Mouse (Mus musculus) MEL (cell line): ENCODE results near the gene Zdhhc14. TPM values are rescaled to one million over a fixed set of nuclear protein-coding genes. Genes with fewer than 3 reads are reported as not detected.

Experiments
- DNase-seq: peaks from one replicate; pipeline ENCODE4 v3.0.0; 2011; ENCODE audit warnings: low read depth, low spot score
- H3K27ac ChIP-seq: 2 replicates; pipeline ENCODE4 v1.5.1; 2012; ENCODE audit warnings: low read depth, mild to moderate bottlenecking, control low read depth, low read length, moderate library complexity; ENCODE audit not compliant: control insufficient read depth
- H3K27me3 ChIP-seq, 2 experiments: fragments of 150-350 bp in 1 of 2; sonication (generic) in 1 of 2; 2 replicates each; pipeline ENCODE4 v1.6.1; 2012; ENCODE audit warnings: low read length in 2 of 2, mild to moderate bottlenecking in 2 of 2, improper control_type of control experiment in 1 of 2, moderate library complexity in 1 of 2; ENCODE audit not compliant: insufficient read depth in 2 of 2, control insufficient read depth in 1 of 2
- H3K36me3 ChIP-seq, 2 experiments: 2 replicates each; pipeline ENCODE4 v1.6.1; 2012 to 2014; ENCODE audit warnings: low read length in 2 of 2, improper control_type of control experiment in 1 of 2, inconsistent platforms in 1 of 2, mild to moderate bottlenecking in 1 of 2; ENCODE audit not compliant: insufficient read depth in 2 of 2, control insufficient read depth in 1 of 2
- H3K4me1 ChIP-seq, 2 experiments: fragments of 150-350 bp in 1 of 2; sonication (generic) in 1 of 2; 2 replicates each; pipeline ENCODE4 v1.6.1; 2012; ENCODE audit warnings: low read length in 2 of 2, improper control_type of control experiment in 1 of 2, mild to moderate bottlenecking in 1 of 2; ENCODE audit not compliant: insufficient read depth in 2 of 2, control insufficient read depth in 1 of 2
- H3K4me3 ChIP-seq, 2 experiments: fragments of 150-350 bp in 1 of 2; sonication (generic) in 1 of 2; 2 replicates each; pipeline ENCODE4 v1.5.1; 2012; ENCODE audit warnings: low read depth in 2 of 2, low read length in 2 of 2, mild to moderate bottlenecking in 2 of 2, moderate library complexity in 2 of 2, control low read depth in 1 of 2, improper control_type of control experiment in 1 of 2; ENCODE audit not compliant: control insufficient read depth in 1 of 2, insufficient read depth in 1 of 2
- H3K79me2 ChIP-seq: 2 replicates; pipeline ENCODE4 v1.6.1; 2012; ENCODE audit warnings: mild to moderate bottlenecking, low read length, moderate library complexity; ENCODE audit not compliant: control insufficient read depth, poor library complexity, insufficient read depth
- H3K9ac ChIP-seq: 2 replicates; pipeline ENCODE4 v1.6.1; 2012; ENCODE audit warnings: low read depth, mild to moderate bottlenecking, control low read depth, low read length, moderate library complexity; ENCODE audit not compliant: control insufficient read depth, poor library complexity, severe bottlenecking
- H3K9me3 ChIP-seq: fragments of 150-350 bp; sonication (generic); replicated peaks from 2 replicates; pipeline ENCODE4 v1.6.1; 2012; ENCODE audit warnings: mild to moderate bottlenecking, low read length, improper control_type of control experiment, moderate library complexity; ENCODE audit not compliant: insufficient read depth
- BHLHE40 ChIP-seq: IDR thresholded peaks from 2 replicates; pipeline ENCODE4 v1.6.1; 2012; ENCODE audit warnings: low read depth, mild to moderate bottlenecking, inconsistent platforms, low read length, improper control_type of control experiment, borderline replicate concordance
- CHD2 ChIP-seq: IDR thresholded peaks from 2 replicates; pipeline ENCODE4 v1.6.1; 2011; ENCODE audit warnings: low read length, improper control_type of control experiment
- CTCF ChIP-seq, 3 experiments: IDR thresholded peaks in 2 of 3; conservative IDR thresholded peaks in 1 of 3; 2 replicates each; pipeline ENCODE4 v1.5.1; 2011 to 2012; ENCODE audit warnings: low read length in 3 of 3, low read depth in 2 of 3, mild to moderate bottlenecking in 2 of 3, improper control_type of control experiment in 1 of 3, inconsistent platforms in 1 of 3, mixed read lengths in 1 of 3, moderate library complexity in 1 of 3; ENCODE audit not compliant: control insufficient read depth in 1 of 3, insufficient read depth in 1 of 3, poor library complexity in 1 of 3, severe bottlenecking in 1 of 3
- E2F4 ChIP-seq: IDR thresholded peaks from 2 replicates; pipeline ENCODE4 v1.6.1; 2011; ENCODE audit warnings: low read depth, low read length, improper control_type of control experiment, borderline replicate concordance
- EP300 ChIP-seq, 2 experiments: IDR thresholded peaks; 2 replicates each; pipeline ENCODE4 v1.6.1; 2011; ENCODE audit warnings: improper control_type of control experiment in 2 of 2, low read length in 2 of 2, low read depth in 1 of 2, mild to moderate bottlenecking in 1 of 2
- ETS1 ChIP-seq: IDR thresholded peaks from 2 replicates; pipeline ENCODE4 v1.6.1; 2012; ENCODE audit warnings: low read depth, mild to moderate bottlenecking, inconsistent platforms, low read length, improper control_type of control experiment, moderate library complexity
- GABPA ChIP-seq: IDR thresholded peaks from 2 replicates; pipeline ENCODE4 v1.6.1; 2012; ENCODE audit warnings: low read depth, mild to moderate bottlenecking, inconsistent platforms, low read length, improper control_type of control experiment, moderate library complexity
- GATA1 ChIP-seq: IDR thresholded peaks from 2 replicates; pipeline ENCODE4 v1.6.1; 2011; ENCODE audit warnings: low read depth, low read length, improper control_type of control experiment
- JUND ChIP-seq: IDR thresholded peaks from 2 replicates; pipeline ENCODE4 v1.6.1; 2011; ENCODE audit warnings: low read depth, mild to moderate bottlenecking, improper control_type of control experiment, low read length
- MAFK ChIP-seq: IDR thresholded peaks from 2 replicates; pipeline ENCODE4 v1.6.1; 2011; ENCODE audit warnings: low read depth, mild to moderate bottlenecking, low read length, improper control_type of control experiment, borderline replicate concordance
- MAZ ChIP-seq: IDR thresholded peaks from 2 replicates; pipeline ENCODE4 v1.6.1; 2012; ENCODE audit warnings: low read depth, mild to moderate bottlenecking, inconsistent platforms, low read length, improper control_type of control experiment
- MEF2A ChIP-seq: IDR thresholded peaks from 2 replicates; pipeline ENCODE4 v1.6.1; 2014; ENCODE audit warnings: low read depth, mild to moderate bottlenecking, inconsistent platforms, low read length, improper control_type of control experiment; ENCODE audit not compliant: poor library complexity, insufficient replicate concordance, severe bottlenecking; ENCODE audit errors: extremely low read depth
- MXI1 ChIP-seq: IDR thresholded peaks from 2 replicates; pipeline ENCODE4 v1.6.1; 2011; ENCODE audit warnings: mild to moderate bottlenecking, low read depth, low read length, improper control_type of control experiment
- MYB ChIP-seq: IDR thresholded peaks from 2 replicates; pipeline ENCODE4 v1.6.1; 2011; ENCODE audit warnings: mild to moderate bottlenecking, low read depth, low read length, improper control_type of control experiment
- MYC ChIP-seq: IDR thresholded peaks from 2 replicates; pipeline ENCODE4 v1.6.1; 2011; ENCODE audit warnings: low read depth, mild to moderate bottlenecking, low read length, improper control_type of control experiment, moderate library complexity
- NRF1 ChIP-seq: IDR thresholded peaks from 2 replicates; pipeline ENCODE4 v1.6.1; 2014; ENCODE audit warnings: low read depth, mild to moderate bottlenecking, inconsistent platforms, low read length, improper control_type of control experiment, moderate library complexity; ENCODE audit not compliant: poor library complexity, insufficient read depth, severe bottlenecking
- POLR2A ChIP-seq, 2 experiments: IDR thresholded peaks; 2 replicates each; pipeline ENCODE4 v1.6.1; 2011 to 2012; ENCODE audit warnings: low read length in 2 of 2, mild to moderate bottlenecking in 2 of 2, control low read depth in 1 of 2, improper control_type of control experiment in 1 of 2, low read depth in 1 of 2, moderate library complexity in 1 of 2; ENCODE audit not compliant: control insufficient read depth in 1 of 2, insufficient read depth in 1 of 2, poor library complexity in 1 of 2
- POLR2AphosphoS2 ChIP-seq: IDR thresholded peaks from 2 replicates; pipeline ENCODE4 v1.6.1; 2011; ENCODE audit warnings: low read length, improper control_type of control experiment
- POLR2AphosphoS5 ChIP-seq: IDR thresholded peaks from 2 replicates; pipeline ENCODE4 v1.6.1; 2012; ENCODE audit warnings: low read depth, borderline replicate concordance, mild to moderate bottlenecking, inconsistent platforms, low read length, moderate library complexity, mixed read lengths
- RCOR1 ChIP-seq: IDR thresholded peaks from 2 replicates; pipeline ENCODE4 v1.6.1; 2012; ENCODE audit warnings: low read depth, mild to moderate bottlenecking, inconsistent platforms, low read length, improper control_type of control experiment
- SIN3A ChIP-seq: IDR thresholded peaks from 2 replicates; pipeline ENCODE4 v1.6.1; 2012; ENCODE audit warnings: low read length, improper control_type of control experiment, inconsistent platforms
- TAL1 ChIP-seq: IDR thresholded peaks from 2 replicates; pipeline ENCODE4 v1.6.1; 2012; ENCODE audit warnings: mild to moderate bottlenecking, inconsistent platforms, low read length, moderate library complexity, mixed read lengths
- TBP ChIP-seq: IDR thresholded peaks from 2 replicates; pipeline ENCODE4 v1.8.0; 2011; ENCODE audit warnings: low read depth, low read length, improper control_type of control experiment
- TCF12 ChIP-seq: IDR thresholded peaks from 2 replicates; pipeline ENCODE4 v1.6.1; 2014; ENCODE audit warnings: low read depth, mild to moderate bottlenecking, inconsistent platforms, low read length, improper control_type of control experiment, moderate library complexity
- UBTF ChIP-seq: IDR thresholded peaks from 2 replicates; pipeline ENCODE4 v1.6.1; 2012; ENCODE audit warnings: low read depth, mild to moderate bottlenecking, inconsistent platforms, low read length, improper control_type of control experiment, moderate library complexity, borderline replicate concordance; ENCODE audit not compliant: insufficient read depth
- USF1 ChIP-seq: IDR thresholded peaks from 2 replicates; pipeline ENCODE4 v1.6.1; 2014; ENCODE audit warnings: low read depth, mild to moderate bottlenecking, inconsistent platforms, low read length, improper control_type of control experiment, moderate library complexity
- ZC3H11A ChIP-seq: IDR thresholded peaks from 2 replicates; pipeline ENCODE4 v1.6.1; 2012; ENCODE audit warnings: low read depth, mild to moderate bottlenecking, inconsistent platforms, low read length, improper control_type of control experiment
- ZKSCAN1 ChIP-seq: IDR thresholded peaks from 2 replicates; pipeline ENCODE4 v1.6.1; 2012; ENCODE audit warnings: low read depth, mild to moderate bottlenecking, inconsistent platforms, low read length, improper control_type of control experiment, moderate library complexity
- ZMIZ1 ChIP-seq: IDR thresholded peaks from 2 replicates; pipeline ENCODE4 v1.6.1; 2012; ENCODE audit warnings: low read depth, mild to moderate bottlenecking, inconsistent platforms, low read length, improper control_type of control experiment, moderate library complexity
- ZNF384 ChIP-seq: IDR thresholded peaks from 2 replicates; pipeline ENCODE4 v1.6.1; 2012; ENCODE audit warnings: low read depth, mild to moderate bottlenecking, inconsistent platforms, low read length, improper control_type of control experiment
- polyA plus RNA-seq, 2 experiments: library from polyadenylated mRNA; stranded (reverse) in 1 of 2; unstranded in 1 of 2; fragments of >175 nt in 1 of 2; fragments of >200 nt in 1 of 2; gene quantifications; 2 replicates each; pipeline versions ENCODE4 v1.2.1 to v1.2.4; 2012; ENCODE audit warnings: low replicate concordance in 2 of 2, low read depth in 1 of 2; ENCODE audit not compliant: insufficient read length in 2 of 2, insufficient read depth in 1 of 2, missing spikeins in 1 of 2
- total RNA-seq: library from RNA; depleted of rRNA; stranded (reverse); fragments of 300-350 nt; gene quantifications from 2 replicates; pipeline ENCODE4 v1.2.3, GENCODE M21; 2012

Gene Zdhhc14
- total and polyA plus RNA-seq, 3 experiments, result 3.4 to 4.9 TPM; not detected in 1

- Histone ChIP-seq H3K9ac (no peak overlapping the region), H3K27me3 (no peaks in the 10 kb centered on the region), H3K27ac (peak overlapping the region; percentile 13; the same call in 1 of the 2 replicates), H3K36me3 (no peaks in the 10 kb centered on the region; a peak in 1 of 4 replicates), H3K4me3 (no peak overlapping the region), H3K9me3 (no peaks in the 10 kb centered on the region), H3K79me2 (no peaks in the 10 kb centered on the region), H3K4me1 (peaks cover 3 to 7% of the 10 kb centered on the region in 2 experiments)
- TF ChIP-seq UBTF (no peak), MEF2A (no peak), MXI1 (no peak), JUND (no peak), E2F4 (no peak), RCOR1 (peak; percentile 49; the same call in 1 of the 2 replicates), ZMIZ1 (no peak), CTCF (IDR thresholded peaks at IDR 0.05 in 2 of 3, conservative IDR thresholded peaks at IDR 0.05 in 1 of 3; ENCODE audit: control insufficient read depth in 1 of 3, insufficient read depth in 1 of 3, low read depth in 2 of 3, low read length in 3 of 3, poor library complexity in 1 of 3, severe bottlenecking in 1 of 3) (no peak), POLR2A (IDR thresholded peaks at IDR 0.05; ENCODE audit: control insufficient read depth in 1 of 2, insufficient read depth in 1 of 2, low read depth in 1 of 2, low read length in 2 of 2, poor library complexity in 1 of 2) (no peak), EP300 (IDR thresholded peaks at IDR 0.05; ENCODE audit: low read depth in 1 of 2, low read length in 2 of 2) (peak; percentile 54 to 69), POLR2AphosphoS2 (no peak), TCF12 (peak; percentile 32; the same call in 1 of the 2 replicates), SIN3A (no peak), MAFK (no peak), GABPA (no peak), MYB (peak; percentile 74), USF1 (no peak), POLR2AphosphoS5 (no peak), GATA1 (peak; percentile 35; the same call in 1 of the 2 replicates), ZC3H11A (no peak), BHLHE40 (no peak), ETS1 (no peak), ZNF384 (no peak), ZKSCAN1 (no peak), MAZ (no peak), MYC (no peak), NRF1 (no peak), TAL1 (0 out of 2 replicates have a peak, but pooled peaks have one; percentile 13), CHD2 (no peak), TBP (no peak)
- peak; percentile 25 for DNase-seq
These were observed 29.2 kb downstream of the Zdhhc14 start for GRCm38 (mm10) chr17:5521532-5521931.
